Mouse (Mus musculus) ES-Bruce4 (cell line): ENCODE measurements around the gene Olfr545. TPM values are rescaled to one million over a fixed set of nuclear protein-coding genes. Genes with fewer than 3 reads are reported as not detected.

ENCODE experiments used
- H3K27ac ChIP-seq: 2 replicates; pipeline ENCODE4 v1.5.1; 2012; ENCODE audit warnings: low read length, inconsistent platforms; ENCODE audit not compliant: insufficient read depth
- H3K27me3 ChIP-seq: 2 replicates; pipeline ENCODE4 v1.6.1; 2012; ENCODE audit warnings: mild to moderate bottlenecking, low read length, inconsistent platforms; ENCODE audit not compliant: control insufficient read depth, poor library complexity, insufficient read depth, severe bottlenecking
- H3K36me3 ChIP-seq: 2 replicates; pipeline ENCODE4 v1.6.1; 2012; ENCODE audit warnings: inconsistent platforms, mild to moderate bottlenecking, low read length, moderate library complexity; ENCODE audit not compliant: control insufficient read depth, poor library complexity, insufficient read depth, severe bottlenecking
- H3K4me1 ChIP-seq: one replicate; pipeline ENCODE4 v1.8.1; 2011; ENCODE audit warnings: low read length; ENCODE audit not compliant: control insufficient read depth, insufficient read depth
- H3K4me3 ChIP-seq: 2 replicates; pipeline ENCODE4 v1.5.1; 2011; ENCODE audit warnings: low read depth, mild to moderate bottlenecking, low read length
- H3K9ac ChIP-seq: 2 replicates; pipeline ENCODE4 v1.6.1; 2012; ENCODE audit warnings: low read depth, mild to moderate bottlenecking, inconsistent platforms; ENCODE audit not compliant: poor library complexity, severe bottlenecking
- H3K9me3 ChIP-seq: replicated peaks from 2 replicates; pipeline ENCODE4 v1.6.1; 2012; ENCODE audit warnings: mild to moderate bottlenecking, low read length, inconsistent platforms; ENCODE audit not compliant: control insufficient read depth, poor library complexity, insufficient read depth, severe bottlenecking
- CTCF ChIP-seq: IDR thresholded peaks from one replicate; pipeline ENCODE4 v1.8.1; 2011; ENCODE audit warnings: low read depth, low read length
- EP300 ChIP-seq: IDR thresholded peaks from 2 replicates; pipeline ENCODE4 v1.6.1; 2011; ENCODE audit warnings: low read depth, low read length; ENCODE audit not compliant: insufficient read depth
- POLR2A ChIP-seq: IDR thresholded peaks from one replicate; pipeline ENCODE4 v1.8.1; 2011; ENCODE audit warnings: low read length; ENCODE audit not compliant: insufficient read depth
- polyA plus RNA-seq: library from polyadenylated mRNA; stranded (reverse); fragments of >200 nt; gene quantifications from 2 replicates; pipeline ENCODE4 v1.2.4, GENCODE M21; 2011; ENCODE audit warnings: low read depth; ENCODE audit not compliant: missing spikeins, insufficient read depth, insufficient read length

The Olfr545 gene
- polyA plus RNA-seq, 1 experiment, result not detected

DNA sequence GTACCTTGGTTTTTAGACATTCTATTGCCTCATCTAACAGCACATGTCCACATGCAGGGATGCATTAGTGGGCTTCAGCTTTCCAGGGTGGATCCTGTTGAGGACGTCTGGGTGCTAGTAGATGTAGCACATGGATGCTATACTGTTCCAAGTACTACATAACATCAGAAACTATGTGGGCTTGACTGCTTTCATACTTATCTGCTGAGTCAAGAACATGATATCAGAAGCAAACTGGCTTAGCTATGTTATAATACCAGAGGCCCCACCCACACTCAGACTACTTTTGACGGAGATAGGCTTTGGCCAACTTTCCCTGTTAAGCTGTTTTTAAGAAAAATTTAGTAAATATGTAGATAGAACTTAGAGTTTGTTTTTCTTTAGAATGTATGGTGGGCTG lies 55.1 kb downstream of the Olfr545 start:
- H3K36me3 ChIP-seq, result peaks cover 41% of the 10 kb centered on the region
- H3K27me3 ChIP-seq, result no peaks in the 10 kb centered on the region
- H3K27ac ChIP-seq, result no peak overlapping the region
- no peak overlapping the region for H3K9ac ChIP-seq
- no peak for TF ChIP-seq POLR2A
- TF ChIP-seq CTCF, result no peak
- no peak for TF ChIP-seq EP300
- no peaks in the 10 kb centered on the region for H3K9me3 ChIP-seq
- no peak overlapping the region for H3K4me3 ChIP-seq
- no peaks in the 10 kb centered on the region for H3K4me1 ChIP-seq

DNA sequence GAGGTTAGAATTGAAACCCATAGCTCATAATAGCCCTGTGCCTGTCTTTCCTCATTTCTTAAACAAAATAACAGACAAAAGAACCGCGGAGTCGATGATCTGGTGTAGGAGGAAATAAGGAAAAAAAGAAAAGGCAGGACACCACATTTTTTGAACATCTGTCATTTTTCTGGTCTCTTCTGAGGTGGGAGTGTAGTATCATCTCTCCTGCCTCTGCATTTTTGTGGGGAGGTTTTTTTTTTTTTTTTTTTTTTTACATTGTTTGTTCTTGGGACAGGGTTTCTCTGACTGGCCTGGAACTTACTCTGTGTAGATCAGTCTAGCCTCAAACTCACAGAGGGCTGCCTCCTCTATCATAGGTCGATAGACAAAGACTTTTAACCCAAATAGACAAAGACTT lies 56.9 kb downstream of the Olfr545 start:
- Histone ChIP-seq H3K9me3 (no peaks in the 10 kb centered on the region), H3K36me3 (peaks cover 27% of the 10 kb centered on the region), H3K9ac (peak overlapping the region; percentile 87), H3K27ac (no peak overlapping the region), H3K4me1 (no peaks in the 10 kb centered on the region), H3K27me3 (no peaks in the 10 kb centered on the region), H3K4me3 (peak overlapping the region; percentile 90)
- TF ChIP-seq CTCF (no peak), EP300 (no peak), POLR2A (no peak)

DNA sequence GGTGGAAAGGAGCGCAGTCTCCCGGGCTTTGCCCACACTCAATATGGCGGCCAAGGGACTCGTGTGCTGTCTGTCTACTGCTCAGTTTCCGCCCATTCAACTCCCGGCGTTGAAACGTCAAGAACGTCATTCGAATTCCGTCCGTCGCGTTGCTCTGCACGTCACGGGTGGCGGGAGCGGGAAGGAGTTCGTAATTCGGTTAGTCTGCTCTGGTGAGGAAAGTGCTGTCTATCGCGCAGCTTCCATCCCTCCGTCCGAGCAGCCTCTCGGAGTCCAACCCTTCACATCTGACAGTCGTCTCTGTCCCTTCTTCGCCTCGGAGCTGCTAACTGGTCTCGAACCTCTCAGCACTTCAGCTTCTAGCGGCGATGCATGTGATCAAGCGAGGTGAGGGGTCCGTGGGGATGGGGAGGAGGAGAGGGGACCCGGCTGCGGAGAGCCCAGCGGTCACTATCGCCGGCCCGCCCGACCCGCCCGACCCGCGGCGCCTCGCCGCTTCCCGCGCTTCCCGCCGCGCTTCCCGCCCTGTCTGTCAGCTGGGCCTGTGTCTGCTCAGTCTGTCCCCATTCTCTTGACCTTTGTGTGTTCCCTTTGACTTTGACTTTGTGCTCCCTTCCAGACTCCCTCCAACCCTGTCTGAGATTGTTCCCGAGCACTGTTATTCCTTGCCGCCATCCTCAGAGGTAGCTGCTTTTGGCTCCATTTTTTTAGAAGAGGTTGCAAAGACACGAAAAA lies 57.5 kb downstream of the Olfr545 start, which contains the start of gene Rrm1:
Gene Rrm1 (plus strand): TSS at position 39 of the 735 bp plus-strand sequence.
- H3K9me3 ChIP-seq, result no peaks in the 10 kb centered on the region
- peaks cover 24% of the 10 kb centered on the region for H3K36me3 ChIP-seq
- no peaks in the 10 kb centered on the region for H3K4me1 ChIP-seq
- no peaks in the 10 kb centered on the region for H3K27me3 ChIP-seq
- peak; percentile 41 for TF ChIP-seq POLR2A
- peak; percentile 75 for TF ChIP-seq EP300
- no peak for TF ChIP-seq CTCF
- H3K27ac ChIP-seq, result peak within 1 kb of the TSS; percentile 46
- peak within 1 kb of the TSS; percentile 90 for H3K4me3 ChIP-seq
- H3K9ac ChIP-seq, result peak within 1 kb of the TSS; percentile 87

Other genes starting within 250 kb of the Olfr545 start
- gene Rhog, start 243.5 kb downstream of the Olfr545 start, polyA plus RNA-seq, result 20.0 and 20.4 TPM in 2 replicates
- gene Stim1, start 231.8 kb downstream of the Olfr545 start, polyA plus RNA-seq, result 26.0 and 28.9 TPM in 2 replicates
- gene Rrm1, start 57.9 kb downstream of the Olfr545 start, polyA plus RNA-seq, result 157 and 167 TPM in 2 replicates
- gene Olfr543, start 17.9 kb downstream of the Olfr545 start, polyA plus RNA-seq, result not detected in 2 replicates
- not detected in 2 replicates for gene Olfr544, start 11.3 kb downstream of the Olfr545 start, polyA plus RNA-seq
- not detected in 2 replicates for gene Olfr547, start 35.2 kb upstream of the Olfr545 start, polyA plus RNA-seq
- not detected in 2 replicates for gene Olfr548-ps1, start 41.3 kb upstream of the Olfr545 start, polyA plus RNA-seq
- gene Olfr549, start 50.3 kb upstream of the Olfr545 start, polyA plus RNA-seq, result not detected in 2 replicates
- gene Trim21, start 65.9 kb upstream of the Olfr545 start, polyA plus RNA-seq, result 8.6 and 9.9 TPM in 2 replicates
- gene Olfr550, start 71.9 kb upstream of the Olfr545 start, polyA plus RNA-seq, result not detected in 2 replicates
- not detected in 2 replicates for gene Olfr551, start 92.3 kb upstream of the Olfr545 start, polyA plus RNA-seq
- gene Olfr552, start 98.2 kb upstream of the Olfr545 start, polyA plus RNA-seq, result not detected in 2 replicates
- gene Olfr553, start 118.6 kb upstream of the Olfr545 start, polyA plus RNA-seq, result not detected in 2 replicates
- gene Olfr554, start 138.9 kb upstream of the Olfr545 start, polyA plus RNA-seq, result not detected in 2 replicates
- gene Olfr555, start 159.2 kb upstream of the Olfr545 start, polyA plus RNA-seq, result not detected in 2 replicates
- not detected in 2 replicates for gene Olfr556, start 165.3 kb upstream of the Olfr545 start, polyA plus RNA-seq
- gene Trim68, start 187.8 kb upstream of the Olfr545 start, polyA plus RNA-seq, result 7.6 and 9.9 TPM in 2 replicates
- gene Olfr557, start 196.3 kb upstream of the Olfr545 start, polyA plus RNA-seq, result not detected in 2 replicates
- not detected in 2 replicates for gene Olfr558, start 202.6 kb upstream of the Olfr545 start, polyA plus RNA-seq
- gene Olfr33, start 219.5 kb upstream of the Olfr545 start, polyA plus RNA-seq, result not detected in 2 replicates
- not detected in 2 replicates for gene Olfr559, start 227.9 kb upstream of the Olfr545 start, polyA plus RNA-seq